Mouse (Mus musculus) frontal cortex, postnatal 25 days (tissue): Measurements from ENCODE around the gene Cacnb4.

Source experiments
- DNase-seq, 2 experiments: peaks; one replicate each; pipeline ENCODE4 v3.0.0; 2022; ENCODE audit warnings: low spot score in 2 of 2

Cacnb4 gene

DNA sequence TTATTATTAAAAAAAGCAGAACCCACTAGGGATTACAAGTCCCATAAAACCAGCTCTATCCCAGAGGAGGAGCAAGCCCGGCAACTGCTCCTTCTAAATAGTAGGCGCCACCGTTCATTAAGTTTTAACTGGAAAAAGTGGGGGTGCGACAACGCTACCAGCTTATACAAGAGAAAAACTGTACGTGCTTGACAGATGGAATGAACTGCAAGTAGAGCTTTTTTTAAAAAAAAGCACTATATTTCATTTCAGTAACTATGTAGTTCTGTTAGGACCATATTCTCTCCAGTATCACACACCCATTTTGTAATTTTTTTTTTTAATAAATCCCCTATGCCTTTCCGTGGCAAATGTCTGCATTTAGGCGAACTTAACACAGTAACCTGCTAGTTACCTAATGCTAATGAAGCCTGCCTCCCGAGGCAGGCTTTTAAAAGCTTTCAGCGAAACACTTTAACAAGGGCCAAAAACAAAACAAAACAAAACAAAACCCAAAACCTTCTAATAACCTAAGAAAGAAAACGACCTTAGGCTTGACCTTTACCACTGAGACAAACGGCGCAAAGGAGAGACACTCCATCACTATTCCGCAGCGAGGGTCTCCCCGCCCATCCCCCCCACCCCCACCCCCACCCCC, 252.9 kb downstream of the Cacnb4 start:
- no peak for DNase-seq

DNA sequence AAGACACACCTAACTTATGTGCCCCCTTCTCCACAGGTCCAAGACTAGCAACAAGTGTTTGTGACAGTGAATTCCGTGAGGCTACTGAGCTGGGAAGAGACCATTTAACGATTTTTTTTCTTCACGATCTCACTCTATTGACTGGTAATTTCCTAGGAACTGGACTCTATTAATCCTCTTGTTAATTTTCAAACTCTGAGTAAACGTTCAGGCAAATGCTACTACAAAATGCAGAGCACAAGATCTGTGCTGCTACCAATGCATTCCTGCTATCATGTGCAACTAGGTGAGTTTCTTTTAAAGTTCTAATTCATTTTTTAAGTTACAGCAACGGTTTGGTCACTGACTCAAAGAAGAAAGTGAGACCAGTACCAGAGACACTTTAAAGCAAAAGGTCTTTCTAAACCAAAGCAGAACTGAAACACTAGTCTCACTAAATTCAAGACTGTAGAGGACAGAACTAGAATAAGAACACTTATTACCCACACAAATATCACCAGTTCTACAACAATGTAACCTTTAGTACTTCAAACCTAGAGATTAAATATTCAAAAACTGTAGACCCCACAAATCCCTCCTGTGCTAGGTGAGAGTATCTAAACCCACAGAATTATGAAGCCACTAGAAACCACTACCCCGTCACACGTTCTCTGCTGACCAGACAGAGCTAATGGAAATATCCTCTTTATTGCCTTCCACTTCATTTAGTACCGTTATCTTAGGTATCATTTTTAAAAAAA, 253.6 kb downstream of the Cacnb4 start:
- DNase-seq, result no peak

DNA sequence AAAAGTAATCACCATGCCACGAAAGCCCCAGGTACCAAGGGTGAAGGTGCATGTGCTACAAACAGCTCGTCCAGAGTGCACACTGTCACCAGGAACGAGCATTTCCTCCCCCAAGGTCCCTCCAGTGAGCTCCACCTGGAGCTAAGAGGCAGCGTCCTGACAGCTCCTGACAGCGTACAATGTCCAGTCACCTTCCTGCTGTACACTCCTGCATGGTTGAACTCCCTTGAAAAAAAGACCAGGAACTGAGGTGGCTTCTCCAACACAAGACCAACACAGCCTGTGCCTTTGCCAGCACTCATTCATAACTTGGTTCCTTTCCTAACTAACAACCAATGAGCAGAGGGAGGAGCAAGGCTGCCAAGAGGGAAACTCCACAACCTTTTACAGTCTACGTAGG, 255.4 kb downstream of the Cacnb4 start:
- DNase-seq, result no peak

DNA sequence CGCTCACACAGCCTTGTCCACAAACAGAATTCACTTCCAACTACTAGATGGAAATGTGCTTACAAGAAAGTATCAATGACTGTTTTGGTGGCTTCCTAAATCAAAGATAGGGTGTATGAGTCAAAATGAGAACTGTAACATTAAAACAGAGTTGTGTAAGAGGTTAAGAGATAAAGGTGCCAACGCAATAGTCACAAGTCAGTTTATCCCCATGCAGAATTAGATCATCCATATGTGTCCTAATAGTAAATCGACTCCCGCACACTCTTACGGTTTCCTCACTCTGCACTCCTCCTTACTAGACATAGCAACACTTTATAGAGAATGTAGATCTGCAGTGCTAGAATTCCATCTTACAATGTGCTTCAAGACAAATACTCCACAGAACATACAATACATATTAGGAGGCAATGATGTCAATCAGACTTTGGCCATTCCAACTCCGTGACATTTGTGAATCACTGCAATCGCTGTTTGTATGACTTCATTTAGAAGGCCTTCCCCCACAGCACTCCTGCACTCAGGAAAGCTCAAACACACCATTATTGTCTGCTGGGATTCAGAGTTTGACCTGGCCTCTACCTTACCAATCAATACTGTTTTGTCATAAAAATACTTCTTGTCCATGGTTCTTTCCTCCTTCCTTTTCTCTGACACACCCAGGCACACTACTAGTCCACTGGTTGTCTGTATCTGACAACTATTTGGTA, 256.5 kb downstream of the Cacnb4 start:
- DNase-seq, result no peak

DNA sequence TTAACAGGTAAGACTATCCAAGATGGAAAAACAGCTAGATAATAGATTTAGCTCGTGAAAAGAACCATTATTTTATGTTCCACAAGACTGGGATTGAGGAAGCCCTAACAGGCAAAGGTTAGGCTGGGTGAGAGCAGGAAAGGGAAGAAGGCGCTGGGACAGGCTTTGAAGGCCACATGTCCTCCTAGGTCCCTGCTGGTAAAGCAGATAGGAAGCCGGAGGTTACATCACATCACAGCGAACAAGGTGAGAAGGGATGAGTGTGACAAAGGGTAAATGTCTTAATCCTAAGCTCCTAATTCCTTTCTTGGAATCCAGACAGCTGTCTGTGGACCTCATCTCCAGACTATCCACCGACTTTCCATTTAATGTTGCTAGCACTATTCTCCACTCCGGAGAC, 257.3 kb downstream of the Cacnb4 start:
- no peak for DNase-seq

DNA sequence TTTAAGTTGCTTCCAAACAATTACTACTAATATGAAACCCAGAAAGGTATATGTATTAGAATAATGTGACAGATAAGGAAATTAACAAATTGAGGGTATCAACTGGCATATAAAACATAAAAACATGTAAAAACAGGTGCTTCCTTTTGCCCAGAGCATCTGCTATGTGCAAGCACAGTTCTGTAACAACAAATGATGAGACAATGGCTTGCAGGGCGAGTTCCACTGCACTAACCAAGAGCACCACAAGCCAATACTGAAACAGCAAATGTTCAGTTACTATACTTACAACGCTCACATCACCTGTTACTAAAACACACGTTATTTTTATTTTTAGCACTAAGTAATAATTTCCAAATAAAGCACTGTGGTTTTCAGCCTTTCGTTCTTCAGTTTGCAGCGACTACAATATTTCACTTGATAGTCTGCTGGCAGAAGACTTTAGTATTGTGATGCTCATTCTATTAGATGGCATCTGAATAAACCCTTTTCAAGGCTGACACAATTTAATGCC, 264.1 kb downstream of the Cacnb4 start:
- DNase-seq, result no peak

DNA sequence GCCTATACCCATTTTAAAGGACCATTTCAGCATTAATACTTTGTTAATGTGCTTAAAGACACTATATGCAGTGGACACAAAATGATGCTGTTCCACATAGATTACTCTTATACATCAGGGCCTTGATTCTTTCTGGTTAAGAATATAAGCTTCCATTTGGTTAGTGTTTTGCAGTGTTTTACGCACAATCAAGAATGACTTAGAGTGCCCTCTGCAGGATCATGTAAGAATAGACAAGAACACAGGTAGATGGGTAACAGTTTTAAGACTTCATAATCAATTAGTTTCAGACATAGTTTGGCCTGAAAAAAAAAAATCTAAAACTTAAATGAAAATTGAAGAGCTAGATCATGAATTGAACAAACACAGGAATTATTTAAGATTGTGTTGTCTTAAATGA, 270.2 kb downstream of the Cacnb4 start:
- DNase-seq, result no peak

DNA sequence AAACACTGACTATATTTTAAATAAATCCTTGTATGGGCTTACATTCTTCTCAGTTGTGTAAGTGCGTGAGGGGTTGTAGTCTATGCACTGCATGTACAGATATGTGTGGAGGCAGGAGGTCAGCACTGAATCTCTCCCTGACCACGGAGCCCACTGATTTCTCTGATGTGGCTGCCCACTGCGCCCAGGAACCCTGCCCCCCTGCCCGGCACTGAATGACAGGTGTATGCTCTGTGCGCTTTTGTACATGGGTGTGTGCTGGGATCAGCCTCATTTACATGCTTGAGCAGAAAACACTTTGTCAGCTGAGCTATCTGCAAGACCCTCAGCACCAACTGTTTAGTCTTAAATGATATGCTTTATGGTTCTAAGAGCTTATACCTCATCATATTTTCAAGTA, 271.4 kb downstream of the Cacnb4 start:
- DNase-seq, result no peak

DNA sequence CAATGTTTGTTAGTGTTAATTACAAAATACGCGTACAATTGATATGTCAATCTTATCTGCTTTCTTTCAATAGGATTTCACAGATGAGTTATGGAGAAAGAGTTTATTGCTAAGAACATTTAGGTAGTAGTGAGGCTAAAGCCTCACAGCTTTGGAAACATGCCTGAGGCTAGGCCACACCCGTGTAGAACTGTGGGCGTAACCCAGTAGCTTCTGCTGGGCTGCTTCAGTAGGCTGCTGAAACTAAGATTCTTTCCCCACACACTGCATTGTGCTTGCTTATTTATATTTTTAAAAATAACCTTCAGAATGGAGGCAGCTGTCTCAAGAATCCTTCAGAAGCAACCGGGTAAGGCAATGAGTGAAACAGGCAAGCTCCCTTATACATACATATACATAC, 282.1 kb downstream of the Cacnb4 start:
- DNase-seq, result no peak

DNA sequence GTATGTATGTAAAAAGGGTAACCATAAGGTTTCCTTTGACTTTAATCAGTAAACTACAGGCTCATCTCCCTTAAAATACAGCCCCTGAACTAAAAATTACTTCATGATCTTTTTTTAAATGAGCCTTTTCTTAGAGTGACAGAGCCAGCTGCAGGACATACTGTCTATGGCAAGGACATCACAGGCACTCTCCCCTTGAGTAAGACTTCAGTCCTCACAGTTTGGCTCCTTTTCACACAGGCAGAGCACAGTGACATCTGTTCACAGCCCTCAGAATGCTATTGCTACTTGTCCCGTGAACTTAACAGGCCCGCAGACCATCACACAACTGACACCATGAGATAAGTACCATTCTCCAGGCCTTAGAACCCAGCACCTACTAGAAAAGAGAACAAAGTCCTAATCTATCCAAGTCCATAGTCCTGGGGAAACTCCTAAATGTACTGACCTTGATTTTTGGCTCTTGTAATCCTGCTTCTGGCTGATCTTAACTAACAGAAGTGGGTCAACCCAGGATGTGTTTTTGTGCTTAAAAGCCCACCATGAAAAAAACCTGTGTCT, 286.1 kb downstream of the Cacnb4 start:
- DNase-seq, result no peak

DNA sequence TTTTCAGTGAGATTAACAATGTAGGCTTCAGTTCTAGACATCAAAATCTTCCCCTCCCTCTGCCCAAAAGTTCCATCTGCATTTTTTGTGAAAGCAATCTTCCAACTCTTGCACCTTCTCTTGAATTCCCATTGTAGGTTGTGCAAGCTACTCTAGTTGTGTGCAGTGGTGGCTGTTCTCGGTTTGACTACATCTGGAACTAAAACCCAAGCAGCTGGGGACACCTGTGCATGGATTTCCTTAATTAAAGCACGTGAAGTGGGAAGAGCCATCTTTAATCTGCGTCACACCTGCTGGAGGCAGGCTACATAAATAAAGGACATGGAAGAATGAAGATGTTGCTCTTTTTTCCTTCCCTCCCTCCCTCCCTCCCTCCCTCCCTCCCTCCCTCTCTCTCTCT, 286.7 kb downstream of the Cacnb4 start:
- DNase-seq, result no peak

DNA sequence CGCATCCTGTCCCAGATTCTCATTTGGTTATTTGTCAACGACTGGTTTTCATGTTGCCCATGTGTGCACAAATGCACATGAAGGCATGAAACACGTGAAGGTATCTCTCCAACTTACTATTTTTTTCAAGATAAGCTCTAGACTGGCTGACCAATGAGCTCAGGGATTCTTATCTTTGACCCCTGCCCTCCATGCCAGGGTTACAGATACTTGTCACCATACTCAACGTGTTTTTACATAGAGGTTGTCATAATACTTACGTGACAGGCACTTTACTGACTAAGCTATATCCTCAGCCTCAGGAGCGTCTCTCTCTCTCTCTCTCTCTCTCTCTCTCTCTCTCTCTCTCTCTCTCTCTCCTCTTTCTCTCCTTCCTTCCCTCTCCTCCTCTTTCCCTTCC, 290.2 kb downstream of the Cacnb4 start:
- no peak for DNase-seq

DNA sequence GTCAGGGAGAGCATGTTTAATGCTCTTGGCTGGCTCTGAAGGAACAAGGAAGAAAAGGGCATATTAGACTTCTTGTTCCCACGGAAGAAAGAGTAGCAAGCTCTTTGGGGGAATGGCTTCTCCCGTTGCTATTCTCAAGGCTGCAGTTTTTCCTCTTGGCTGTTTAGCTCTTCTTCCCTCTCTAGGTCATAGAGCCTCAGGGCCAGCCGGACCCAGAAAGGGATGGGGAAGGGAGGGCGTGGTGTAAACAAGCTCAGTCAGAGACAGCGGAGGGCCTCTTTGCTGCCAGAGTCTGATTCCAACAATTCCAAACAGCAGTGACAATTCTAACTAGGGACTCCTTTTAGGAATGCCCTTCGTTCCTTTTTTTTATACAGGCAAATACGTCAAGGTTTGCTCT, 290.6 kb downstream of the Cacnb4 start:
- no peak for DNase-seq

DNA sequence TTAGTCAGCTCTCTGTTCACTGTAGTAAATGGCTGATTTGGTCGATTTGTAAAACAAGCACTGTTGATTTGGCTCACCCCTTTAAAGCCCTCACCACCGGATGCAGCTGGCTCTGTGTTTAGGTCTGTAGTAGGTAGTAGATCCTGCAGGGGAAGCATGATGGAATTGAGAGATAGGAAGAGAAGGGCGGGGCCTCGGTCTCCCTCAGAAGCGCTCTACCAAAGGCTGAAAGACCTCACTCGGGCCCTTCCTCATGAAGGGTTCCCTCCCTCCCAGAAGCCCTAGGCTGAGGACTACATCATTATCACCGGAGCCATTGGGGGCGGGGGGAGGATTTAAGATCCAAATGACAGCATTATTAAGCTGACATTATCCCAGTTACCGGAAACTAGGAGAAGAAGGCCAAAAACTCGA, 297.8 kb downstream of the Cacnb4 start:
- no peak for DNase-seq

DNA sequence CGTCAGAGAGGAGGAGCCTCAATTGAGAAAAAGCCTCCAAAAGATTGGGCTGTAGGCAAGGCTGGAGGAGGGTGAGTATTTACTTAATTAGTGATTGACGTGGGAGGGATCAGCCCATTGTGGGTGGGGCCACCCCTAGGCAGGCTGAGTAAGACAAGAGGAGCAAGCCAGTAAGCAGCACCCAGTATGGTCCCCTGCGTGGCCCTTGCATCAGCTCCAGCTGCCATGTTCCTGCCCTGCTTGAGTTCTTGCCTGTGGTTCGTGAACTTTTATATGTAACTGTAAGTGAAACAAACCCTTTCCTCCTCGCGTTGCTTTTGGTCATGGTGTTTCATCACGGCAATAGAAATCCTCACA, 298.2 kb downstream of the Cacnb4 start, which contains the start of gene Neb:
Gene Neb (minus strand): TSS at position 27 of the 357 bp plus-strand sequence.
- no peak for DNase-seq
